In the genomic region with DNA sequence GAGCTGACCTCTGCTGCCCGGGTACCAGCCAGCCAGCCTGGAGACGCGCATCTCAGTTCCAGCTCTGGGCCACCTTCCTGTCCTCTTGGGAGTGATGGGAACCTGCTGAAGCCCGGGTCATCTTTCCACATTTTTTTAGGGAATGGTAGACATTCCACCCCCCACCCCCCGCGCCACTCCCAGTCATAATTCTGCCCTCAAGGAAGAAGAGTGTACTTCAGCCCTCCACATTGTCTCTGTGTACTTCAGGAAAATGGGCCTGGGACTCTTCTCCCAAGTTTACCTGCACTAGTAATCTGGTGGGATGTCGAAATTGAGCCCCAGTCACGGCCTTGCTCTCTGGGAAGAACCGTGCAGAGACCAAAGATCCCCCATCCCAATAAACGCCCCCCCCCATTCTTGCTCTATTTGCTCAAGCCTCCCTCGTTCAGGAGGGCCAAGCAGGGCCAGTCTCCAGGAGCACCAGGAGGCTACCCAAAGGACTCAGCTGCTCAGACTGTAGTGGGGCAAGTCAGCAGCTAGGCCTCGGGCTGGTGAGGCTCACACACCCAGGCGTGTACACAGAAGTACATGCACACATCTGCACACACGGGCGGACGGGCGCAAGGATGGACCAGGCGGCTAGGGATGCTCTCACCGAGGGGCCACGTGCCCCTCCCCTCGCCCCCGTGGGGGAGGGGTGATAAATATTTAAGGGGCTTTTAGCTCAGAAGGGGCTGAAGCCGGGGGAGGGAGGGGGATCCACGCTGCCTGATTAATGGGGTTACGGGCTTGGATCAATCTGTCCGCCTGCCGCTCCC, we compare ENCODE assay signal across 8 mouse cellular contexts. TPM values are rescaled to one million over a fixed set of nuclear protein-coding genes. Genes with fewer than 3 reads are reported as not detected.
DNase-seq lines count a peak whose midpoint lies in the region; ATAC-seq and TF ChIP-seq lines count a peak whose summit lies in the region.
"Not testable (repeated sequence)": the region's sequence is repeated elsewhere in the genome, so short reads cannot be mapped to it uniquely, and the experiment has no call there.

No protein-coding gene starts in this region.

- not testable (repeated sequence) for DNase-seq in Patski (ENCODE audit: low read depth, low spot score)
- peak; percentile 88 for DNase-seq in heart, adult 11 months
- peak; percentile 76 for DNase-seq in retina, embryonic 14.5 days (ENCODE audit: low spot score)

- H3K36me3 ChIP-seq in embryonic facial prominence, embryonic 15.5 days; hindbrain, embryonic 12.5 days; kidney, embryonic 16.5 days (ENCODE audit: insufficient read depth, low read length); liver, embryonic 12.5 days; midbrain, embryonic 15.5 days (replicated peaks): not testable (repeated sequence)

- 0 out of 2 replicates have a peak overlapping the region, but pooled peaks have one; percentile 13 for H3K4me3 ChIP-seq in embryonic facial prominence, embryonic 15.5 days (replicated peaks)
- H3K4me3 ChIP-seq in hindbrain, embryonic 12.5 days; kidney, embryonic 16.5 days (ENCODE audit: low read length); liver, embryonic 12.5 days: not testable (repeated sequence)
- H3K4me3 ChIP-seq in midbrain, embryonic 15.5 days, result peak overlapping the region; percentile 11; the same call in 1 of the 2 replicates

- in situ Hi-C loops in Patski (cut with MboI; ENCODE audit: low pct_unique_long_range_greater_than_20kb), result not testable (repeated sequence)

- H3K4me2 ChIP-seq in embryonic facial prominence, embryonic 15.5 days (replicated peaks), result peak overlapping the region; percentile 34
- peak overlapping the region; percentile 37 for H3K4me2 ChIP-seq in hindbrain, embryonic 12.5 days (replicated peaks)
- peak overlapping the region; percentile 33 for H3K4me2 ChIP-seq in kidney, embryonic 16.5 days (replicated peaks; ENCODE audit: low read depth, low read length)
- peak overlapping the region; percentile 16; the same call in 1 of the 2 replicates for H3K4me2 ChIP-seq in liver, embryonic 12.5 days
- peak overlapping the region; percentile 39 for H3K4me2 ChIP-seq in midbrain, embryonic 15.5 days

- WGBS in embryonic facial prominence, embryonic 15.5 days, result 11% methylated on average over 27 of the region's 27 CpGs
- under 1% methylated on average over 24 of the region's 27 CpGs for whole genome bisulfite sequencing in hindbrain, embryonic 12.5 days
- WGBS in kidney, embryonic 16.5 days, result 4% methylated on average over 22 of the region's 27 CpGs
- WGBS in liver, embryonic 12.5 days (ENCODE audit: insufficient replicate concordance), result 6% methylated on average over 24 of the region's 27 CpGs
- WGBS in midbrain, embryonic 15.5 days, result 5% methylated on average over 20 of the region's 27 CpGs

- H3K9ac ChIP-seq in embryonic facial prominence, embryonic 15.5 days; hindbrain, embryonic 12.5 days; kidney, embryonic 16.5 days (replicated peaks; ENCODE audit: low read length); liver, embryonic 12.5 days; midbrain, embryonic 15.5 days: not testable (repeated sequence)

- not testable (repeated sequence) for H3K9me3 ChIP-seq in embryonic facial prominence, embryonic 15.5 days (replicated peaks); hindbrain, embryonic 12.5 days (replicated peaks); kidney, embryonic 16.5 days (ENCODE audit: low read length); liver, embryonic 12.5 days (replicated peaks); midbrain, embryonic 15.5 days

- peaks cover 32% of the 10 kb centered on the region for H3K4me1 ChIP-seq in embryonic facial prominence, embryonic 15.5 days
- peaks cover 42% of the 10 kb centered on the region for H3K4me1 ChIP-seq in hindbrain, embryonic 12.5 days
- H3K4me1 ChIP-seq in kidney, embryonic 16.5 days (ENCODE audit: insufficient read depth, low read length), result peaks cover 27% of the 10 kb centered on the region
- H3K4me1 ChIP-seq in liver, embryonic 12.5 days, result not testable (repeated sequence)
- H3K4me1 ChIP-seq in midbrain, embryonic 15.5 days, result peaks cover 29% of the 10 kb centered on the region

- not testable (repeated sequence) for H3K27me3 ChIP-seq in Patski; embryonic facial prominence, embryonic 15.5 days; hindbrain, embryonic 12.5 days; kidney, embryonic 16.5 days (ENCODE audit: insufficient read depth, low read length); midbrain, embryonic 15.5 days (replicated peaks)
- H3K27me3 ChIP-seq in liver, embryonic 12.5 days (replicated peaks), result peaks cover 61% of the 10 kb centered on the region

- TF ChIP-seq CTCF in Patski (IDR thresholded peaks at IDR 0.05), result not testable (repeated sequence)

- peak; percentile 26 for ATAC-seq in Patski
- not testable (repeated sequence) for ATAC-seq in embryonic facial prominence, embryonic 15.5 days (ENCODE audit: insufficient number of reproducible peaks, low FRiP score, low TSS enrichment, low read depth); liver, embryonic 12.5 days
- peak; percentile 63 for ATAC-seq in hindbrain, embryonic 12.5 days (ENCODE audit: low FRiP score)
- ATAC-seq in kidney, embryonic 16.5 days (ENCODE audit: low FRiP score, low TSS enrichment), result peak; percentile 28; the same call in 1 of the 2 replicates
- ATAC-seq in midbrain, embryonic 15.5 days (replicated peaks), result peak; percentile 48

- POLR2A ChIA-PET in Patski (lab: Charles Lee), result not testable (repeated sequence)

- CTCF ChIA-PET in Patski (lab: Charles Lee), result not testable (repeated sequence)

- H3K27ac ChIP-seq in embryonic facial prominence, embryonic 15.5 days (replicated peaks); liver, embryonic 12.5 days: not testable (repeated sequence)
- peak overlapping the region; percentile 86 for H3K27ac ChIP-seq in hindbrain, embryonic 12.5 days
- peak overlapping the region; percentile 50; the same call in 1 of the 2 replicates for H3K27ac ChIP-seq in kidney, embryonic 16.5 days (ENCODE audit: low read length)
- H3K27ac ChIP-seq in midbrain, embryonic 15.5 days, result peak overlapping the region; percentile 62

RNA-seq across cellular contexts. Expression of a gene that starts 12.6 kb away (rescaled TPM):
- polyA plus RNA-seq in Patski (2021), result 6.7 TPM
- 16.2 and 19.0 TPM in 2 replicates for polyA plus RNA-seq in embryonic facial prominence, embryonic 15.5 days (2015; fragmentation: Nextera tagmentation; extraction: Ambion mirVana)
- polyA plus RNA-seq in hindbrain, embryonic 12.5 days (2016; fragmentation: Nextera tagmentation; extraction: Ambion mirVana), result 28.8 and 35.9 TPM in 2 replicates
- 18.8 and 22.8 TPM in 2 replicates for polyA plus RNA-seq in kidney, embryonic 16.5 days (2015; fragmentation: Nextera tagmentation; extraction: Ambion mirVana)
- polyA plus RNA-seq in liver, embryonic 12.5 days (2016; fragmentation: Nextera tagmentation; extraction: Ambion mirVana), result 1.4 and 1.7 TPM in 2 replicates
- 28.1 and 32.2 TPM in 2 replicates for polyA plus RNA-seq in midbrain, embryonic 15.5 days (2015; fragmentation: Nextera tagmentation; extraction: Ambion mirVana)

RNA-seq across cellular contexts. Expression of a gene that starts 15.5 kb away (rescaled TPM):
- polyA plus RNA-seq in Patski (2021), result 26.2 TPM
- 407 and 429 TPM in 2 replicates for polyA plus RNA-seq in embryonic facial prominence, embryonic 15.5 days (2015; fragmentation: Nextera tagmentation; extraction: Ambion mirVana)
- polyA plus RNA-seq in hindbrain, embryonic 12.5 days (2016; fragmentation: Nextera tagmentation; extraction: Ambion mirVana), result 125 and 141 TPM in 2 replicates
- 168 and 184 TPM in 2 replicates for polyA plus RNA-seq in kidney, embryonic 16.5 days (2015; fragmentation: Nextera tagmentation; extraction: Ambion mirVana)
- 39.7 and 43.0 TPM in 2 replicates for polyA plus RNA-seq in liver, embryonic 12.5 days (2016; fragmentation: Nextera tagmentation; extraction: Ambion mirVana)
- 37.5 and 40.3 TPM in 2 replicates for polyA plus RNA-seq in midbrain, embryonic 15.5 days (2015; fragmentation: Nextera tagmentation; extraction: Ambion mirVana)

RNA-seq across cellular contexts. Expression of a gene that starts 29.0 kb away (rescaled TPM):
- polyA plus RNA-seq in Patski (2021), result 27.2 TPM
- 70.0 and 79.8 TPM in 2 replicates for polyA plus RNA-seq in embryonic facial prominence, embryonic 15.5 days (2015; fragmentation: Nextera tagmentation; extraction: Ambion mirVana)
- polyA plus RNA-seq in hindbrain, embryonic 12.5 days (2016; fragmentation: Nextera tagmentation; extraction: Ambion mirVana), result 55.6 and 66.5 TPM in 2 replicates
- polyA plus RNA-seq in kidney, embryonic 16.5 days (2015; fragmentation: Nextera tagmentation; extraction: Ambion mirVana), result 76.0 and 84.9 TPM in 2 replicates
- 39.1 and 44.9 TPM in 2 replicates for polyA plus RNA-seq in liver, embryonic 12.5 days (2016; fragmentation: Nextera tagmentation; extraction: Ambion mirVana)
- 59.1 and 64.6 TPM in 2 replicates for polyA plus RNA-seq in midbrain, embryonic 15.5 days (2015; fragmentation: Nextera tagmentation; extraction: Ambion mirVana)

RNA-seq across cellular contexts. Expression of a gene that starts 38.6 kb away (rescaled TPM):
- 116 TPM for polyA plus RNA-seq in Patski (2021)
- 139 and 146 TPM in 2 replicates for polyA plus RNA-seq in embryonic facial prominence, embryonic 15.5 days (2015; fragmentation: Nextera tagmentation; extraction: Ambion mirVana)
- 191 and 199 TPM in 2 replicates for polyA plus RNA-seq in hindbrain, embryonic 12.5 days (2016; fragmentation: Nextera tagmentation; extraction: Ambion mirVana)
- polyA plus RNA-seq in kidney, embryonic 16.5 days (2015; fragmentation: Nextera tagmentation; extraction: Ambion mirVana), result 137 and 149 TPM in 2 replicates
- polyA plus RNA-seq in liver, embryonic 12.5 days (2016; fragmentation: Nextera tagmentation; extraction: Ambion mirVana), result 89.7 and 92.2 TPM in 2 replicates
- polyA plus RNA-seq in midbrain, embryonic 15.5 days (2015; fragmentation: Nextera tagmentation; extraction: Ambion mirVana), result 295 and 308 TPM in 2 replicates

RNA-seq across cellular contexts. Expression of a gene that starts 44.2 kb away (rescaled TPM):
- 3.0 TPM for polyA plus RNA-seq in Patski (2021)
- polyA plus RNA-seq in embryonic facial prominence, embryonic 15.5 days (2015; fragmentation: Nextera tagmentation; extraction: Ambion mirVana), result 23.8 and 27.3 TPM in 2 replicates
- polyA plus RNA-seq in hindbrain, embryonic 12.5 days (2016; fragmentation: Nextera tagmentation; extraction: Ambion mirVana), result 73.6 and 78.6 TPM in 2 replicates
- 18.9 and 23.5 TPM in 2 replicates for polyA plus RNA-seq in kidney, embryonic 16.5 days (2015; fragmentation: Nextera tagmentation; extraction: Ambion mirVana)
- polyA plus RNA-seq in liver, embryonic 12.5 days (2016; fragmentation: Nextera tagmentation; extraction: Ambion mirVana), result 1.1 and 1.5 TPM in 2 replicates
- 121 and 122 TPM in 2 replicates for polyA plus RNA-seq in midbrain, embryonic 15.5 days (2015; fragmentation: Nextera tagmentation; extraction: Ambion mirVana)
